Mouse (Mus musculus): Measurements from ENCODE around the gene Rab11fip5. TPM values are rescaled to one million over a fixed set of nuclear protein-coding genes. Genes with fewer than 3 reads are reported as not detected.
A peak's percentile ranks its signal among the peaks of the same experiment; 100 is the strongest.

Gene Rab11fip5
- total RNA-seq, 2 experiments from 2014 or later = 49.1 to 52.6 TPM

- no peak for DNase-seq
Observed at GRCm38 (mm10) chr6:85307894-85308293, 66.5 kb downstream of the Rab11fip5 start.

DNA sequence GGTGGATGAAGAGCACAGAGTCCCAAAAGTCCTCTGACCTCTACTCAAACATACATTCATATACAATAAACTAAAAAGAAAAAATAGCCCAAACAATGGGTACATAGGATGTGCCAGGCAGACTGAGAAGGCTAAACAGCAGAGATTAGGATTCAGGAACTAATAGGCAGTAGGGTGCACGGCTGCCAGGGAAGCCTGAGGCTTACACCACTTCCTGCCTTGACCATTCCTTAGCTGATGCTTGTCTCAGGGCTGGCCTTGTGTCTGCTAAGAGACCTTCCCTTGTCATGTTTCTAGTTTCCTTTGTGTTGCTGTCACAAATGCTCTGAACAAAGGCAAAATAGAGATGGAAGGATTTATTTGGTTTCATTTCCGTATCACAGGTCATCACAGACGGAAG is 68.1 kb downstream of the Rab11fip5 start:
- no peak for DNase-seq

GRCm38 (mm10) chr6:85305826-85306225 is 68.6 kb downstream of the Rab11fip5 start:
- DNase-seq = no peak

- no peak for DNase-seq
Observed at GRCm38 (mm10) chr6:85304966-85305365, 69.5 kb downstream of the Rab11fip5 start.

DNA sequence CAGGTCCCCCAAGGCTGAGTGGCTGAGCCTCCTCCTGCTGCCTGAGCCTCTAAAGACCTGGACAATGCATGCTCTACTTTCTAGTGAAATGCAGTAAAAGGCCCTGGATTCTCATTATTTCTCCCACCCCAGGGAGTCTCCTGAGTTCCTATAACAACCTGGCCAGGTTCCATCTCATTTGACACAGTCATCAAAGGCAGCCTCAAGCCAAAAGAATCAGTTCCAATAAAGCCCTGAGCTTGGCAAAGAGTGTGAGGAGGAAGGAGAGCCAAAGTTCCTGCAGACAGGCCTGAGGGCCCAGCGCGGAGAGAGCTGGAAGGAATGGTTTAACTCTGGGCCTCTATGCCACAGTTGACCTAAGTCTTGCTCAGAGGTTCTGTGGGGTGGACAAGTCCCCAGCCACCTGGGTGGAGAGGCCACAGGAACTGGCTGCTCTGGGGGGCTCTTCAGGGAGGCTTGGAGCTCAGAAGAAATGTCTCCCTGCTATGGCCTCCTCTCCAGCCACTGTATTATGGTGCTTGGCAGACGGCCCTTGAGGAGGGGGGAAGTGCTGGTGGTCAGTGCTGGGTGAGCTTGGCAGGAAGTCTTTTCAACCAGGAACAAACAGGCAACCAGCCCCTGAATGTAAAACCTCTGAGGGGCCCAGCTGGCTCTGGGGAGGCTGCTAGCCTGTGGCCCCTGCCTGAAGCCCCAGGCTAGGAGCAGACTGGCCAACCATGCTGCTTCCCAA is 71.9 kb downstream of the Rab11fip5 start:
- peak; percentile 63 to 65 for DNase-seq

DNA sequence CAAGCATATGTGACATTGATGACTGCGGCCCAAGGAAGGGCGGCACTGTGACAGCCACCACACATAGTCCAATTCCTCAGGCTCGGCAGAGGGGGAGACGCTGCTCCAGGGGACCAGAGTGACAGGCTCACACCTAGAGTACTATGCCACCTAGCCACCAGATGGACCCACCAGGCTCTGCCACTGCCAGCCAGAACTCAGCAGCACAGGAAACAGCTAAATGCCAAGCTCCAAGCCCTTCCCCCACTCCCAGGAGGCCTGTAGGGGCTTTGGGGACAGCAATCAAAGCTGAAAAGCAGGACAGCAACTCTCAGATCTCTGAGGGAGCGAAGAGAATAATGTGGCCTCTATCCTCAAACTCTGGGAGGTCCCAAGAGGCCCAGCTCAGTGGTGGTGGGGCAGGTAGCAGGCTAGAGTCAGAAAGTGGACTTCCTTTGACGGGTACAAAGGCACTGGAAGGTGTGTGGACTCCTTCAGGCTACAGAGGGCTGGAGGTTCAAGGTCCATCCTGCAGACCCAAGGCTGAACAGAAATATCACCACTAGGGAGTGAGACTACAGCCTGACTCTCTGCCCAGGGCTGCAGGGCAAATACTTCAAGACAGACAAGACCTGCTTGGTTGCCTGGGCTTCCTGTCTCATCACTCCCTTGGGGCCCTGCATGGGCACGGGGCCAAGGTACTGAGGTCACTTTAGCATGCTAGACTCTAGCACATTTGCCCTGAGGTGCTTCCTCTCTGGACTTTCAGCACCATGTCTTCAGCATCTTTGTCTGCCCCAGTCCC is 78.9 kb downstream of the Rab11fip5 start:
- DNase-seq = peak in 1 of 2 experiments; percentile 25

DNA sequence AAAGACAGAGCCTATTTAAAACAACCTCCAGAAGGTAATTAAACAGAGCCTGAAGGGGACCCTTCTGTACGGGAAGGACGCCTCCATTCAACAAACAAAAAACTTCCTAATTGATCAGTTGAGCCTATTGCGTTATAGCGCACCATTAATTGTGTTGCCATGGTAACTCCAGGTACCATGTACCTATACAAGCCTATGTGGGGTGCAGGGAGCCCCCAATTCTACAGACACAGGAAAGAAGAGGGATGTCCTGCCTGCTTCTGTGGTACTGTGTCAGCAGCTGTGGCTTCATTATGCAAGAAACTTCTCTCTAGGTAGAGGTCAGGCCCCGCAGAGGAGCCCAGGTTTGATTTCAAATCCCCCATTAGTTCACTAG is 80.4 kb downstream of the Rab11fip5 start:
- no peak for DNase-seq

DNA sequence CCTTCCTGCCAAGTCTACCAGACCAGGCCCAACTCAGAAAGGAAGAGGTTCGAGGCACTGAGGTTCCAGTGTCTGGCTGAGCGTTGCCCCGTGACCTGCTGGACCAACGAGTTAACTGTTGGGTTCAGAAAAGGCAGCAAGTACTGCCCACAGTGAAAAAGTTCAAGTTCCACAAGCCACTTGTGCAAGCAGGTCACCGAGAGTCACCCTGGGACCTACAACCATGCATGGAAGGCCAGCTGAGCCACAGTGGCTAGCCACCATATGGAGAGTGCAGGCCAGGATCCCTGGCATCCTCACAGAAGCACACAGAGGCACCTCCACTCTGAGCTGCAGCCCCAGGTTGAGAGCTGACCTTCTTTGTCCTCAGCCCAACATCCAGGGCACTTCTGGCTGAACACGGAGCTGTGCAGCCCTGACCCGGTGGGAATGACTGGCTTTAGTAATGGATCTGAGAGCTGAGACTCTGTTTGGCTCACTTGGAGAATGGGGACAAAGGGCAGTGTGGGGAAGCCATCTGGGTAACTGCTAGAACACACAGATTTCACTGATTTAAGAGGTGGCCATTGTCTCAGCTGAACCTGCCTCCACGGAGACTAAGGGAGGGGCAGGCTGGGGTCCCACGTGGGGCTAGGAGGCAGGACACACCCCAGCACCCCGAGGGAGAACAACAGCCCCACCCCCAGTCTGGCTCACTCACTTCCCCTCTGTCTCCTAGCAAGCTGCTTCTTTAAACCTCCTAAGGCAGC is 81.0 kb downstream of the Rab11fip5 start:
- no peak for DNase-seq

DNA sequence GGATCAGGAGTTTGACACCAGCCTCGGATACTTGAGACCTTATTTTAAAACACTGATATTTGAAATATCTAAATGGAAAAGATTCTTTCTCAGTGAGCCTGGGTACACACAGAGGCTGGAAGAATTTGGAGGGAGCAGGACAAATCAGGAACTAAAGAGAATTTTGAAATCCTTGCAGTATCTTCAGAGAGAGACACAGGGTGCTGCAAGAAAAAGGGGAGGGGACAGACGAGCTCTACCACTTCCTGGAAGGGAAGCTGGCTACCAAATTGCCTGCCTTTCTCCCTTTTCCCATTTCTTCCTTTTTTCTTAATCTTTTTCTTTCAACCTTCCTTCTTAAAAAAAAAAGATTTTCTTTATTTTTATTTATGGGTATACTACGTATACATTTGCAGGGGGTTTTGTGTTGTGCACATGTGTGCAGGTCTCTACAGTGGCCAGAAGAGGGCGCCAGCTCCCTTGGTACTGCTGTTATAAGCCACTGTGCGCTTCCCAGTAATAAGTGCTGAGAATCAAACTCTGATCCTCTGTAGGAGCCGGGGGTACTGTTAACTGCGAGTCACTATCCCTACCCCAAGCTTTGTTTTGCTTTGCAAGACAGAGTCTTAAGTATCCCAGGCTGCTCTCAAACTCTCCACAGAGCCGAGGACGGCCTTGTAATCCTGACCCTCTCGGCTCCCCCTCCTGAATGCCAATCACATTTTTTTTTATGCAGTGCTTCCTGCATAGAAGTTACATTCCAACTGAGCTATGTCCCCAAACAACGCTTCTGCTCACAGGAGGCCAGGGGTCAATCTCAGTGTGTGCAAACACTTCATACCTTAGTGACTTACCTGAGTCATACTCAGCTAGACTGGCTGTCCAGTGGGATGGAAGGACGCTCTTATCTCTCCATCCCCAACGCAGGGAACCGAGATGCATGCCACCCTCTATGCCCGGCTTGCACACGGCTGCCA is 83.3 kb downstream of the Rab11fip5 start:
- DNase-seq = no peak

- no peak for DNase-seq
Observed at GRCm38 (mm10) chr6:85288193-85288857, 86.1 kb downstream of the Rab11fip5 start.

GRCm38 (mm10) chr6:85286283-85287047 is 88.0 kb downstream of the Rab11fip5 start:
- no peak for DNase-seq

Small RNA genes lying within 50 kb of the gene (microRNA-seq; reads per million reads assigned to microRNA genes)
- 0 to 0.21 reads per million in 2 experiments for gene Mir705

Other genes with a start within 250 kb of the Rab11fip5 start
- gene Spr, start 236.9 kb downstream of the Rab11fip5 start, total RNA-seq (2021) = 10 to 100 TPM; 48.7 to 52.6 TPM
- gene Emx1, start 187.2 kb downstream of the Rab11fip5 start, total RNA-seq (2021) = 10 to 100 TPM; 17.6 to 19.3 TPM
- gene Sfxn5, start 41.2 kb downstream of the Rab11fip5 start, total RNA-seq (2021) = 100 to 1,000 TPM; 164 to 165 TPM
- not detected for gene Noto, start 49.3 kb upstream of the Rab11fip5 start, total RNA-seq (2021)
- gene Smyd5, start 57.4 kb upstream of the Rab11fip5 start, total RNA-seq (2021) = 10 to 100 TPM; 42.3 to 42.9 TPM
- 100 to 1,000 TPM; 225 to 226 TPM for gene Cct7, start 76.9 kb upstream of the Rab11fip5 start, total RNA-seq (2021)
- gene Pradc1, start 77.3 kb upstream of the Rab11fip5 start, total RNA-seq (2021) = 10 to 100 TPM; 14.1 to 16.0 TPM
- 10 to 100 TPM; 91.2 to 96.6 TPM for gene Fbxo41, start 128.4 kb upstream of the Rab11fip5 start, total RNA-seq (2021)
- 10 to 100 TPM; 26.1 to 33.4 TPM for gene Egr4, start 139.0 kb upstream of the Rab11fip5 start, total RNA-seq (2021)
- 1 to 10 TPM; 6.9 to 7.8 TPM for gene Alms1, start 212.9 kb upstream of the Rab11fip5 start, total RNA-seq (2021)